Mouse (Mus musculus): ENCODE data around the gene Ccr2.

DNA sequence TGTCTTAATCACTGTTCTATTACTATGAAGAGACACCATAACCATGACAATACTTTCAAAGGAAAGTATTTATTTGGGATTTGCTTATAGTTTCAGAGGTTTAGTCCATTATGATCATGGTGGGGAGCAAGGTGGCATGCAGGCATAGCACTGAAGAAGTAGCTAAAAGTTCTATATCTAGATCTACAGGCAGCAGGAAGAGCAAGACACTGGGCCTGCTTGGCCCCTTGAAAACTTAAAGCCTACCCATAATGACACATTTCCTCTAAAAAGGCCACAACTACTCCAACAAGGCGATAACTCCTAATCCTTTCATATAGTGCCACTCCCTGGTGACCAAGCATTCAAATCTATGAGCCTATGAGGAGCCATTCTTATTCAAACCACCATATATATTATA lies 10.2 kb downstream of the Ccr2 start:
- TF ChIP-seq CTCF (IDR thresholded peaks at IDR 0.05; ENCODE audit: low read depth, low read length) (no peak), POLR2A (IDR thresholded peaks at IDR 0.05; ENCODE audit: borderline replicate concordance, low read depth, low read length) (no peak)
